Mouse (Mus musculus) forebrain, embryonic 16.5 days (tissue): ENCODE measurements at regions not wholly inside any gene's neighbourhood (a gene's known extent, or its start where the extent isn't known, plus 50 kb on each side); places are given as distances from the start of the nearest gene placed in this dataset.

Experiments used
- ATAC-seq: fragments of 200-750 bp; cut with Nextera tagmentation; 2 replicates; pipeline ENCODE4 v1.8.0; 2017; ENCODE audit warnings: mild to moderate bottlenecking, moderate library complexity
- H3K27ac ChIP-seq: fragments of 300-500 bp; sonication (generic); 2 replicates; pipeline ENCODE4 v1.5.1; 2014; ENCODE audit warnings: low read length, control low read depth
- H3K27me3 ChIP-seq: fragments of 300-500 bp; sonication (generic); replicated peaks from 2 replicates; pipeline ENCODE4 v1.6.1; 2014; ENCODE audit warnings: low read length; ENCODE audit not compliant: control insufficient read depth, insufficient read depth
- H3K36me3 ChIP-seq: fragments of 300-500 bp; sonication (generic); 2 replicates; pipeline ENCODE4 v1.6.1; 2014; ENCODE audit not compliant: control insufficient read depth, insufficient read depth
- H3K4me1 ChIP-seq: fragments of 300-500 bp; sonication (generic); replicated peaks from 2 replicates; pipeline ENCODE4 v1.6.1; 2014; ENCODE audit warnings: low read length; ENCODE audit not compliant: control insufficient read depth, insufficient read depth
- H3K4me2 ChIP-seq: fragments of 300-500 bp; sonication (generic); 2 replicates; pipeline ENCODE4 v1.6.1; 2014; ENCODE audit warnings: mild to moderate bottlenecking, low read length, control low read depth
- H3K4me3 ChIP-seq: fragments of 300-500 bp; sonication (generic); replicated peaks from 2 replicates; pipeline ENCODE4 v1.5.1; 2014; ENCODE audit warnings: mild to moderate bottlenecking, low read length, control low read depth
- H3K9ac ChIP-seq: fragments of 300-500 bp; sonication (generic); replicated peaks from 2 replicates; pipeline ENCODE4 v1.6.1; 2014; ENCODE audit warnings: low read depth, low read length, control low read depth
- H3K9me3 ChIP-seq: fragments of 300-500 bp; sonication (generic); 2 replicates; pipeline ENCODE4 v1.6.1; 2016; ENCODE audit warnings: low read length; ENCODE audit not compliant: control insufficient read depth
- WGBS: fragments of 180-500 bp; shearing (Covaris S2); extraction: QIAGEN DNeasy Blood & Tissue Kit; methylation state at CpG from one replicate; pipeline ENCODE4 v1.1.7; 2014; 5-methylcytosine and 5-hydroxymethylcytosine counted together

- H3K9ac ChIP-seq, result no peak overlapping the region
- H3K27ac ChIP-seq, result peak overlapping the region; percentile 66
- H3K4me2 ChIP-seq, result no peak overlapping the region
- H3K36me3 ChIP-seq, result no peaks in the 10 kb centered on the region
- 85% methylated on average over 2 of the region's 2 CpGs for WGBS
- no peak overlapping the region for H3K4me3 ChIP-seq
- H3K27me3 ChIP-seq, result no peaks in the 10 kb centered on the region
- H3K4me1 ChIP-seq, result peaks cover 5% of the 10 kb centered on the region; the same call in 1 of the 2 replicates
- ATAC-seq, result peak; percentile 41
- H3K9me3 ChIP-seq, result no peaks in the 10 kb centered on the region
Observed at GRCm38 (mm10) chr12:14859057-14859456, 707.2 kb upstream of the Fam84a start.

- no peak overlapping the region for H3K27ac ChIP-seq
- no peaks in the 10 kb centered on the region for H3K9me3 ChIP-seq
- no peak overlapping the region for H3K9ac ChIP-seq
- no peaks in the 10 kb centered on the region for H3K36me3 ChIP-seq
- H3K4me1 ChIP-seq, result no peaks in the 10 kb centered on the region
- H3K27me3 ChIP-seq, result no peaks in the 10 kb centered on the region
- H3K4me2 ChIP-seq, result no peak overlapping the region
- H3K4me3 ChIP-seq, result no peak overlapping the region
- ATAC-seq, result 0 out of 2 replicates have a peak, but pooled peaks have one; percentile 43
Observed at GRCm38 (mm10) chr12:14835510-14835909, 683.7 kb upstream of the Fam84a start.
